Comparison of ENCODE assay signal across 7 mouse cellular contexts in the genomic region with DNA sequence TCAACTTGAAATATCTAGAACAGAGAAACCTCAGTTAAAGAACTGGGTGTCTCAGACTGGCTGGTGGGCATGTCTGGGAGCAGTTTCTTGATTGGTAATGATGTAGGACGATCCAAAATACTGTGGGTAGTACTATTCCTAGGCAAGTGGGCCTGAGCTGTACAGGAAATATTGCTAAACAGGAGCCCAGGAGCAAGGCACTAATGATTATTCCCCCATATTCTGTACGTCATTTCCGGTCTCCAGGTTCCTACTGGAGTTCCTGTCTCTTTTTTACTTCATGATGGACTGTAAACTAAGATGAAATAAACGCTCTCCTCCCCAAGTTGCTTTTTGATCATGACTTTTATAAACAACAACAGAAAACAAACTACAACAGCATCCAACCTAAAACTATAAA. TPM values are rescaled to one million over a fixed set of nuclear protein-coding genes. Genes with fewer than 3 reads are reported as not detected.
DNase-seq lines count a peak whose midpoint lies in the region; ATAC-seq and TF ChIP-seq lines count a peak whose summit lies in the region.

No protein-coding gene starts in this region.

- H3K4me2 ChIP-seq in kidney, postnatal 0 days (ENCODE audit: low read length): peak overlapping the region; percentile 72
- peak overlapping the region; percentile 49 for H3K4me2 ChIP-seq in forebrain, embryonic 12.5 days
- H3K4me2 ChIP-seq in limb, embryonic 13.5 days (replicated peaks): peak overlapping the region; percentile 69
- peak overlapping the region; percentile 56 for H3K4me2 ChIP-seq in neural tube, embryonic 13.5 days

- no peaks in the 10 kb centered on the region for H3K9me3 ChIP-seq in kidney, postnatal 0 days (replicated peaks; ENCODE audit: low read length)
- no peaks in the 10 kb centered on the region for H3K9me3 ChIP-seq in forebrain, embryonic 12.5 days
- H3K9me3 ChIP-seq in limb, embryonic 13.5 days: no peaks in the 10 kb centered on the region
- H3K9me3 ChIP-seq in neural tube, embryonic 13.5 days: no peaks in the 10 kb centered on the region

- peak overlapping the region; percentile 39 for H3K4me3 ChIP-seq in kidney, postnatal 0 days (replicated peaks; ENCODE audit: low read depth, low read length)
- H3K4me3 ChIP-seq in forebrain, embryonic 12.5 days (replicated peaks): peak overlapping the region; percentile 29; the same call in 1 of the 2 replicates
- H3K4me3 ChIP-seq in limb, embryonic 13.5 days: peak overlapping the region; percentile 43; the same call in 1 of the 2 replicates
- no peak overlapping the region for H3K4me3 ChIP-seq in neural tube, embryonic 13.5 days

- H3K27ac ChIP-seq in kidney, postnatal 0 days: no peak overlapping the region
- H3K27ac ChIP-seq in forebrain, embryonic 12.5 days: no peak overlapping the region
- H3K27ac ChIP-seq in limb, embryonic 13.5 days: no peak overlapping the region
- H3K27ac ChIP-seq in neural tube, embryonic 13.5 days (replicated peaks): no peak overlapping the region

- no peaks in the 10 kb centered on the region for H3K36me3 ChIP-seq in kidney, postnatal 0 days (ENCODE audit: insufficient read depth, low read length)
- H3K36me3 ChIP-seq in forebrain, embryonic 12.5 days (replicated peaks): no peaks in the 10 kb centered on the region
- no peaks in the 10 kb centered on the region for H3K36me3 ChIP-seq in limb, embryonic 13.5 days
- H3K36me3 ChIP-seq in neural tube, embryonic 13.5 days: no peaks in the 10 kb centered on the region

- H3K27me3 ChIP-seq in kidney, postnatal 0 days (ENCODE audit: insufficient read depth, low read length): no peaks in the 10 kb centered on the region
- no peaks in the 10 kb centered on the region for H3K27me3 ChIP-seq in forebrain, embryonic 12.5 days
- H3K27me3 ChIP-seq in limb, embryonic 13.5 days: no peaks in the 10 kb centered on the region
- H3K27me3 ChIP-seq in neural tube, embryonic 13.5 days: peaks cover 11% of the 10 kb centered on the region; the same call in 1 of the 2 replicates

- no peak for TF ChIP-seq CTCF in kidney, postnatal 0 days (IDR thresholded peaks at IDR 0.05; ENCODE audit: low read depth)

- H3K4me1 ChIP-seq in kidney, postnatal 0 days (replicated peaks; ENCODE audit: insufficient read depth, low read length): 0 out of 2 replicates have a peak, but pooled peaks cover 3% of the 10 kb centered on the region
- peaks cover 7% of the 10 kb centered on the region; the same call in 1 of the 2 replicates for H3K4me1 ChIP-seq in forebrain, embryonic 12.5 days
- H3K4me1 ChIP-seq in limb, embryonic 13.5 days: 0 out of 2 replicates have a peak, but pooled peaks cover 3% of the 10 kb centered on the region
- H3K4me1 ChIP-seq in neural tube, embryonic 13.5 days (replicated peaks): peaks cover 6% of the 10 kb centered on the region

- WGBS in kidney, postnatal 0 days: 84% methylated on average over 4 of the region's 4 CpGs
- WGBS in forebrain, embryonic 12.5 days: 87% methylated on average over 4 of the region's 4 CpGs
- WGBS in limb, embryonic 13.5 days: 79% methylated on average over 4 of the region's 4 CpGs
- WGBS in neural tube, embryonic 13.5 days: 85% methylated on average over 4 of the region's 4 CpGs

- ATAC-seq in kidney, postnatal 0 days (replicated peaks; ENCODE audit: low FRiP score, low read depth): no peak
- no peak for ATAC-seq in forebrain, embryonic 12.5 days (ENCODE audit: low FRiP score)
- no peak for ATAC-seq in limb, embryonic 13.5 days (ENCODE audit: low FRiP score, low read depth)
- no peak for ATAC-seq in neural tube, embryonic 13.5 days (ENCODE audit: low read depth)

- peak overlapping the region; percentile 42; the same call in 1 of the 2 replicates for H3K9ac ChIP-seq in kidney, postnatal 0 days (ENCODE audit: low read depth, low read length)
- H3K9ac ChIP-seq in forebrain, embryonic 12.5 days: no peak overlapping the region
- H3K9ac ChIP-seq in limb, embryonic 13.5 days: no peak overlapping the region
- H3K9ac ChIP-seq in neural tube, embryonic 13.5 days: no peak overlapping the region

- DNase-seq in kidney, postnatal 0 days (ENCODE audit: low spot score): no peak
- no peak for DNase-seq in kidney, postnatal 10 days
- no peak for DNase-seq in spleen, postnatal 4 days (ENCODE audit: low spot score in 2 of 2)
- no peak for DNase-seq in urinary bladder, postnatal 10 days (ENCODE audit: low spot score)

RNA-seq across cellular contexts. Expression of a gene that starts 5.7 kb away (rescaled TPM):
- polyA plus RNA-seq in kidney, postnatal 0 days (2015; fragmentation: Nextera tagmentation; extraction: Ambion mirVana): 7.1 and 7.3 TPM in 2 replicates
- polyA plus RNA-seq in forebrain, embryonic 12.5 days (2016; fragmentation: Nextera tagmentation; extraction: Ambion mirVana): 3.6 and 4.4 TPM in 2 replicates
- 1.5 and 2.1 TPM in 2 replicates for polyA plus RNA-seq in limb, embryonic 13.5 days (2015; fragmentation: Nextera tagmentation; extraction: Ambion mirVana)
- polyA plus RNA-seq in neural tube, embryonic 13.5 days (2015; fragmentation: Nextera tagmentation; extraction: Ambion mirVana): 3.9 and 4.6 TPM in 2 replicates
